Mouse (Mus musculus): ENCODE results near the gene Nr3c2. TPM values are rescaled to one million over a fixed set of nuclear protein-coding genes. Genes with fewer than 3 reads are reported as not detected.

Nr3c2 gene
- total and polyA plus RNA-seq, 3 experiments: 0.12 to 0.30 TPM; not detected in 1

- Histone ChIP-seq H3K9me3 (replicated peaks; ENCODE audit: low read length) (no peaks in the 10 kb centered on the region), H3K4me2 (ENCODE audit: insufficient read depth, low read depth, poor library complexity, severe bottlenecking) (no peak overlapping the region), H3K4me1 (ENCODE audit: control insufficient read depth in 1 of 2, insufficient read depth in 2 of 2) (no peaks in the 10 kb centered on the region), H3K79me2 (replicated peaks; ENCODE audit: control insufficient read depth, extremely low read depth, insufficient read depth, poor library complexity, severe bottlenecking) (no peaks in the 10 kb centered on the region), H3K27me3 (replicated peaks) (no peaks in the 10 kb centered on the region), H3K27ac (ENCODE audit: insufficient read depth, low read depth) (no peak overlapping the region), H3K9ac (ENCODE audit: insufficient read depth, low read depth) (no peak overlapping the region), H3K36me3 (replicated peaks in 1 of 2; ENCODE audit: control insufficient read depth in 1 of 2, insufficient read depth in 1 of 2, low read length in 1 of 2) (no peaks in the 10 kb centered on the region), H3K4me3 (replicated peaks in 1 of 3; ENCODE audit: low read depth in 2 of 3, low read length in 2 of 3, poor library complexity in 1 of 3) (no peak overlapping the region)
- TF ChIP-seq GABPA (IDR thresholded peaks at IDR 0.05; ENCODE audit: insufficient replicate concordance, low read depth, low read length): no peak
- TF ChIP-seq CTCF (conservative IDR thresholded peaks at IDR 0.05 in 1 of 2, IDR thresholded peaks at IDR 0.05 in 1 of 2; ENCODE audit: low read depth in 2 of 2, low read length in 2 of 2): no peak
- no peak for TF ChIP-seq NELFE (IDR thresholded peaks at IDR 0.05; ENCODE audit: low read depth, low read length)
- no peak for TF ChIP-seq MAZ (IDR thresholded peaks at IDR 0.05; ENCODE audit: low read depth, low read length)
- no peak for TF ChIP-seq CHD2 (IDR thresholded peaks at IDR 0.05; ENCODE audit: low read length)
- no peak for TF ChIP-seq MEF2A (IDR thresholded peaks at IDR 0.05; ENCODE audit: borderline replicate concordance, low read depth, low read length)
- no peak for TF ChIP-seq JUN (IDR thresholded peaks at IDR 0.05; ENCODE audit: insufficient read depth, low read depth, low read length)
- TF ChIP-seq IRF4 (IDR thresholded peaks at IDR 0.05; ENCODE audit: low read depth, low read length): no peak
- TF ChIP-seq TBP (conservative IDR thresholded peaks at IDR 0.05; ENCODE audit: low read depth, low read length): no peak
- no peak for TF ChIP-seq ZKSCAN1 (IDR thresholded peaks at IDR 0.05; ENCODE audit: borderline replicate concordance, low read depth, low read length)
- TF ChIP-seq POLR2A (IDR thresholded peaks at IDR 0.05; ENCODE audit: low read depth, low read length): no peak
- TF ChIP-seq POLR2AphosphoS2 (IDR thresholded peaks at IDR 0.05; ENCODE audit: low read depth, low read length): no peak
- TF ChIP-seq ZMIZ1 (IDR thresholded peaks at IDR 0.05; ENCODE audit: low read depth, low read length): no peak
- TF ChIP-seq SIN3A (IDR thresholded peaks at IDR 0.05; ENCODE audit: low read length): no peak
- no peak for DNase-seq (ENCODE audit: extremely low read depth)
- dilution Hi-C loops (cut with MboI; ENCODE audit: extremely low pct_ligation_motif_present, extremely low pct_unique_long_range_greater_than_20kb, low sequenced_read_pairs): no loop called here
- in situ Hi-C loops (cut with MboI; ENCODE audit: low pct_ligation_motif_present, low pct_unique_long_range_greater_than_20kb, low sequenced_read_pairs): no loop called here
Measured at GRCm38 (mm10) chr8:77044849-77045248, 145.6 kb downstream of the Nr3c2 start.

DNA sequence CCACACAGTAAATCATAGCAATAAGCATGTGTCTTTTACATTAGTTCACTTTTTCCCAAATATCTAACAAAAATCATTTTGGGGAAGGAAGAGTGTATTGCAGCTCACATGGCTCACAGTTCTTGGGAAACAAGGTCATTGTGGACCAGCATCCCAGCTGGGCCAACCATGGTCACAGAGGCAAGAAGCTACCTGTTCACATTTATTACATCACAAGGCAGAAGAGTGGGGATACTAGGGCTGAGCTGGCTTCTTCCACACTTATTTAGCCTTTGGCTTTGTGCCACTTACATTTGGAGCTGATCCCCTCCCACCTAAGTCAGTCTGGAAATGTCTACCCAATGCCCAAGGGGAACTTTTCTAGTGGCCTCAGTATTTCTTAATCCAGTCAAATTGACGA is 146.5 kb downstream of the Nr3c2 start:
- Histone ChIP-seq H3K9ac (ENCODE audit: insufficient read depth, low read depth) (no peak overlapping the region), H3K9me3 (replicated peaks; ENCODE audit: low read length) (no peaks in the 10 kb centered on the region), H3K27me3 (replicated peaks) (no peaks in the 10 kb centered on the region), H3K27ac (ENCODE audit: insufficient read depth, low read depth) (no peak overlapping the region), H3K4me3 (replicated peaks in 1 of 3; ENCODE audit: low read depth in 2 of 3, low read length in 2 of 3, poor library complexity in 1 of 3) (no peak overlapping the region), H3K36me3 (replicated peaks in 1 of 2; ENCODE audit: control insufficient read depth in 1 of 2, insufficient read depth in 1 of 2, low read length in 1 of 2) (no peaks in the 10 kb centered on the region), H3K4me2 (ENCODE audit: insufficient read depth, low read depth, poor library complexity, severe bottlenecking) (no peak overlapping the region), H3K79me2 (replicated peaks; ENCODE audit: control insufficient read depth, extremely low read depth, insufficient read depth, poor library complexity, severe bottlenecking) (no peaks in the 10 kb centered on the region), H3K4me1 (ENCODE audit: control insufficient read depth in 1 of 2, insufficient read depth in 2 of 2) (no peaks in the 10 kb centered on the region)
- TF ChIP-seq JUND (conservative IDR thresholded peaks at IDR 0.05; ENCODE audit: low read depth, low read length) (no peak), CHD1 (IDR thresholded peaks at IDR 0.05; ENCODE audit: low read depth, low read length) (no peak), CHD2 (IDR thresholded peaks at IDR 0.05; ENCODE audit: low read length) (no peak), TBP (conservative IDR thresholded peaks at IDR 0.05; ENCODE audit: low read depth, low read length) (no peak), SMC3 (IDR thresholded peaks at IDR 0.05; ENCODE audit: low read depth, low read length) (no peak), MXI1 (IDR thresholded peaks at IDR 0.05; ENCODE audit: low read depth, low read length) (no peak), POLR2AphosphoS2 (IDR thresholded peaks at IDR 0.05; ENCODE audit: low read depth, low read length) (no peak), KAT2A (IDR thresholded peaks at IDR 0.05; ENCODE audit: insufficient replicate concordance, low read length) (no peak), MAX (IDR thresholded peaks at IDR 0.05; ENCODE audit: low read length) (no peak), MAFK (IDR thresholded peaks at IDR 0.05; ENCODE audit: insufficient replicate concordance, low read length) (no peak), POLR2A (IDR thresholded peaks at IDR 0.05; ENCODE audit: low read depth, low read length) (no peak), PAX5 (IDR thresholded peaks at IDR 0.05; ENCODE audit: low read length) (no peak)
- in situ Hi-C loops (cut with MboI; ENCODE audit: low pct_ligation_motif_present, low pct_unique_long_range_greater_than_20kb, low sequenced_read_pairs) (no loop called here), dilution Hi-C loops (cut with MboI; ENCODE audit: extremely low pct_ligation_motif_present, extremely low pct_unique_long_range_greater_than_20kb, low sequenced_read_pairs) (no loop called here)
- DNase-seq (ENCODE audit: extremely low read depth): no peak

Data from CH12.LX (cell line).